Mouse (Mus musculus) neural tube, embryonic 10.5 days (tissue): ENCODE data around the gene Abcg1.

Source experiments
- DNase-seq: peaks from one replicate; pipeline ENCODE4 v3.0.0-alpha.2; 2017; ENCODE audit warnings: low spot score; ENCODE audit errors: extremely low spot score

Abcg1 gene

DNA sequence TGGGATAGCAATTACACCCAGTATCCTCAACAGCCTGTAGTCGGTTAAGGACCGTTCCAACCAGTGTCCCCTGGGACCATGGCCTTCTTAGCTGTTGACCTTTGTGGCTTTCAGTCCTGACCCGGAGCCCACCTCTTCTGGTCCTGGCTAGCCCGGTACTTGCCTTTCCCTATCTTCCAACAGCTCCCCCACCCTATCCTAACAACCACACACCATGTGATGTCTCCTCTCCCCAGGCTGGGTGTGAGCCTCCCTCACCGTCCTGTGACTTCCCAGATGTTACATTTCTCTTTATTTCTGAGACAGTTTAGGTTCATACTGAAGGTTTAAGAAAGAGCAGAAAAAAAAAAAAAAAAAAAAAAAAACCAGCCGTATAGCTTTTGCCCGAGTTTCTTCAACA is 17.1 kb upstream of the Abcg1 start:
- DNase-seq: no peak

DNA sequence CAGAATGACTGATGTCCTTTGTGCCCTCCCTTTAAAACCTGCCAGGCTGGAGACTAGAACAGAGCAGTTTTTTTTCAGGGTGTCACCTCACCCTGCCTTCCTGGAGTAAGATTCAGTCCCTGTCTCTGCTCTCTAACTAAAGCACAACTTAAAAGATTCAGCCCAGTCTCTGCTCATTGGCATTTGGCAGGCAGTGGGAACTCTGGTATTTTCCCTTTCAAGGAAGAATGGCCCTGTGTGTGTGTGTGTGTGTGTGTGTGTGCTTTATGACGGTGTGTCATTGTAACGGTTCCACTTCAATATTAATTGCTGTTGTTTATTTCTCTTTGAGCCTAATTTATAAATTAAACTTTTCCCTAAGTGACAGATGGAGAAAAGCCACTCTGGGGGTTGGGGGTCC is 14.7 kb upstream of the Abcg1 start:
- DNase-seq: no peak

- peak; percentile 31 for DNase-seq
Observed at GRCm38 (mm10) chr17:31057891-31058744, 643 bp downstream of the Abcg1 start.

GRCm38 (mm10) chr17:31058745-31059085 is 1.2 kb downstream of the Abcg1 start:
- peak; percentile 24 for DNase-seq

- DNase-seq: no peak
Observed at GRCm38 (mm10) chr17:31060196-31060587, 2.7 kb downstream of the Abcg1 start.

DNA sequence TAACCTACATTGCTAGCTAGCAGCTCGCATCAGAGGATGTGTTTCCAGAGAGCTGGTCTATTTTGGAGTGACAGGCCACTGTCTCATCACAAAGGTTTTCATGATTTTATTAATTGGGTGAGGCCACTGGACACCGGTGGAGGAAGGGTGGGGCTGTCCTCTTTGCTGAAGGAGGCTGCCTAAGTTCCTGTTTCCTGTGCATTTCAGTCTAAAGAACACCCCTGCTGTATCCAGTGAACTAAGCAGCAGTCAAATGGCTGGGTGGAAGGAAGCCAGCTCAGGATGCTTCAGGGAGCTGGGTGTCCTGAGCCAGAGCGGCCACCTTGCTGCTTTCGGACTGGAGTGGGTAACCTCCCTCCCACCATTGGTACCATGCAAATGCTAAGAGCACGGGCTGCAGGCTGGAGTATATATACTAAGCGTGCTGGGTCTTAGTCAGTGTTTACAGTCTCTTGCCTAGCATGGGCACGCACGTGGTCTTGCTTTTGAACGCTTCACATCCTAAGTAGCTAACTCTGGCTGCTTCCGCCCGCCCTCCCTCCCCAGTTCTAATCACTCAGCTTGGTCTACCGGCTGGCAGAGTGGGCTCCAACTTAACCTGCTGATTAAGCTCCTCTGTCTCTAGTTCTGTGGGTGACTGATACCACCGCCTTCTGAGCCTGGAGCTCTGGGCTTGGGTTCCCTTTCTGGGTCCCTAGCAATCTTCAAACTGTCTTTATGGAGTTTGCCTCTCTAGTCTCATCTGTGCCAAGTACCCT is 3.3 kb downstream of the Abcg1 start:
- DNase-seq: no peak

GRCm38 (mm10) chr17:31061346-31062095 is 4.0 kb downstream of the Abcg1 start:
- no peak for DNase-seq

DNA sequence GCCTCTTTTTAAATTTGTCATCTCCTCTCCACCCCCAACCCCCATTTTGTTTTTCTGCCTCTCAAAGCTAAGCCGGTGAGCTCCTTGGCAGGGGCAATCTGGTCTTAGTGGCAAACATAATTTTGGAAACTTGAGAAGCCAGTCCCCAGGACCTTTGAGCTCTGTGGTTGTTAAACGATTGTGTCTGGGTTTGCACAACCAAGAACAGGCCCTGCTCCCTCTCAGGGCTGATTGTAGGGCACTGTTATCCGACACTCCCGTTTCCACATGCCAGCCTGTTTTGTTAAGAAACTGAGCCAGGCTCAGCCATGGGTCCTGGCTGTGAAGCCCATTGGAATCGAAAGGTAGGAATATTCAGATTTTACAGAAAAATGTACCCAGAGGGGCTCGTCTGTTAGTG is 8.6 kb downstream of the Abcg1 start:
- no peak for DNase-seq

GRCm38 (mm10) chr17:31067051-31067450 is 9.6 kb downstream of the Abcg1 start:
- DNase-seq: no peak

- DNase-seq: no peak
Observed at GRCm38 (mm10) chr17:31069121-31069520, 11.6 kb downstream of the Abcg1 start.

DNA sequence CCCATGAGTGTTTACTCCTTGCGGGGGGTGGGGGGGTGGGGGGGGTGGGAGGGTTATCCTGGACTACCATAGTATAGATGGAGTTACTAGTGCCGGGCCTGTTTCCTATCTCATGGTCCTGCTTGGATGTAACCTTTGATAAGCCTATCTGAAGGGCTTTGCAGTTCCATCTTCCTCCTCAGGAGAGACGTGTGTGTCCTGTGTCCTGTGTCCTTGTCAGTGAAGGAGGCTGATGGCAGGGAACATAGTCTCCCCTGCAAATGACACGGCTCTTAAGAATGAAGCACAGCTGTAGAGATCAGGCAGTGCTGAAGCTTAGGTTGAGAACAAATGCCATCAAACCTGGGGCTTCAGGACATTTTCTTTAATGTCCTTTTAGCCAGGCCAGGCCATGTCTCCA is 12.4 kb downstream of the Abcg1 start:
- no peak for DNase-seq

DNA sequence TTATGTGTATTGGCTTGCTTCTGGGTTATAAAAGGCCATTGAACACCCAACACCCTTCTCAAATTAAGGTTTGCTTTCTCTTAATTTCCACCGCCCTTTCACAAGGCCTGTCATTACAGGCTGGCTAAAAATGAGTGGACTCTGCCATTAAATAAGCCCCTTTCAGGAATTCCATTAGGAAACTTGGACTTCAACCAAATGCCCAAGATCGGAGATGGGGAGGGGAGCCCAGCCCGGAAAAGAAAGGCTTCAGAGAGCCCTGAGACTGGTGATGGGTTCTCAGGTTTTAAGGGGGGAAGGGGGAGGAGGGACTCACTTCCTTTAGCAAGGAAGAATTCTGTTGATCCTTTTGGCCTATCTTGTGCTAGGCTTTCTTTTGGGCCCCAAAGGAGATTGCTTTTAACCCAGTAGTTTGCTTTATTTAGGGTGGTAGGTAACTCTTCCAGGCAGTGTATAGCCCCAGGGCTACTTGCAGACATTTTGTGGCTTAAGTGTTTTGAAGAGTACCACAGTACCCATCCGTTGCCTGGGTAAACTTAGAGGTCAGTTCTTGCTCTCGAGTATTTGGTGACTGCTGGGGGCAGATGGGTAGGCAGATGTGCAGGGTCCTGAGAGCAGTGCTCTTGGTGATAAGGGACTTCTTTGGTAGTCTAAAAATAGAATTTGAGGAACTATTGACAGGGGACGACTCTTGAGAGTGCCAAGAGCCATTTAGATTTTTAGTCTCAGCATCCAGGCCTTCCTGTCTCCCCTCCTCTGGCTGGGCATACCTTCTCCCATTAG is 13.1 kb downstream of the Abcg1 start:
- no peak for DNase-seq

- DNase-seq: no peak
Observed at GRCm38 (mm10) chr17:31071421-31072301, 14.2 kb downstream of the Abcg1 start.

- no peak for DNase-seq
Observed at GRCm38 (mm10) chr17:31072872-31073271, 15.4 kb downstream of the Abcg1 start.

GRCm38 (mm10) chr17:31073273-31074052 is 16.0 kb downstream of the Abcg1 start:
- DNase-seq: peak; percentile 74

DNA sequence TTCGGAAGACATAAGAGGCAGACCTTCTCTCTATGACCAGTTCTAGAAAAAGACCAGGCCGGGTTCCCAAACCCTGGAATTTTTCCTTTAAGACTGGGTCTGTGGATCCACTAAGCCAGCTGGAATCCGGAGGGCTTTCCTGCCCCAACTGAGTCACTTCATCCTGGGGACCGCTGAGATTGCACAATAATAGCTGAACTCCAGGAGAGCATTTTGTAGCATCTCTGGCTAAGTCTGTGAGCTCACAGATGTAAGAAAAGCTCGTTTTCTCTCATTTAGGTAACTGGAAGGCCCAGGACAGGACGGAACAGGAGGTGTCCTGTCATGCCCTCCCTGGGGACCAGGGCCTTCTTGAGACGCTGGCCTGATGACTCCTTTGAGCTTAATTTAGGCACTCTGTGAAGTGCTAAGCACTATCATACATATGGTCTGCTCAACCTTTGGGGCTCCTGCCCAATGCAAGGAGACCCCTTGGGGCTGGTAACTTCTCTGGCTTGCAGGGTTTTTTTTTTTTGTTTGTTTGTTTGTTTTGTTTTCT is 16.6 kb downstream of the Abcg1 start:
- DNase-seq: no peak

DNA sequence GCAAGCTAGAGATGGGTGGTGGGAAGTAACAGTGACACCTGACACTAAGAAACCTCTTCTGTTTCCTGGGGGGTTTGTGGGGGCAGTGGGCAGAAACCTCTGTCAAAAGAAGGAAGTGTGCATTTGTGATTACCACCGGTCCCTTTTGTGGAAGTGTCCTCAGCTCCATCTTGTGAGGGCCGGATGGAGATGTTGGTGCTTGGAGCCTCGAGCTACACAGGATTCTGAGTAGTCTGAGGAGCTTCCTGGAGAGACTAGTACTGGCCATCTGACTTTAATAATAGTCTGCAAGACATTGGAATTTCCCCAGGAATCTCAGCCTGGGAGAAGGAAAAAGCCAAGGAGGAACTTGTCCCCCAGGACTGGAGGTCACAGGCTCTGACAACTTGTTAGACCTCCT is 17.2 kb downstream of the Abcg1 start:
- DNase-seq: no peak

DNA sequence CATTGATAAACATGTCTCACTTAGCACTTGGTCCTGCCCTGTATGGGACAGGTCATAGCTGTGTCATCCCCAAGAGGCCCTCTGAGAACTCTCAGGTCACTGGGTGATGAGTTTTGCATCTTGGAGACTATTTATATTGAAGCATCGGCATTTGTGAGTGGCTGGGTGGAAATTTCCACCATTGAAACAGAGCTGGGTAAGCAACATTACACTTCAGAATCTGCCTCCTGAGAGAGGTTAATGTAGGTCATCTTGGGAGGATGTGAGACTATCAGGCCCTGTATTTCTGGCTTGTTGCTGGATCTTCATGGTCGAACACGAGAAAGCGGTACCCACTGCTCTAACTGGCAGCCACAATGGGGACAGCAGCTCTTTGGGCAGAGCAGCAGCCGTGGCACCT is 18.0 kb downstream of the Abcg1 start:
- DNase-seq: no peak

GRCm38 (mm10) chr17:31077561-31077960 is 20.1 kb downstream of the Abcg1 start:
- DNase-seq: no peak
